Mouse (Mus musculus) C2C12 (cell line): ENCODE results near the gene Prpsap2.
A peak's percentile ranks its signal among the peaks of the same experiment; 100 is the strongest.

Experiments used
- CEBPB ChIP-seq: IDR thresholded peaks from one replicate; pipeline ENCODE4 v1.6.1; 2011; ENCODE audit warnings: low read depth, mild to moderate bottlenecking, control low read depth, moderate library complexity
- CTCF ChIP-seq: IDR thresholded peaks from one replicate; pipeline ENCODE4 v1.5.1; 2011; ENCODE audit not compliant: control insufficient read depth, insufficient read depth, insufficient read length
- MAX ChIP-seq: IDR thresholded peaks from one replicate; pipeline ENCODE4 v1.6.1; 2011; ENCODE audit warnings: mild to moderate bottlenecking, control low read depth
- MYOD1 ChIP-seq: IDR thresholded peaks from one replicate; pipeline ENCODE4 v1.6.1; 2011; ENCODE audit warnings: low read depth; ENCODE audit not compliant: control insufficient read depth, insufficient read length
- MYOG ChIP-seq: IDR thresholded peaks from one replicate; pipeline ENCODE4 v1.6.1; 2011; ENCODE audit not compliant: control insufficient read depth, insufficient read length; ENCODE audit errors: extremely low read depth
- USF1 ChIP-seq: IDR thresholded peaks from one replicate; pipeline ENCODE4 v1.6.1; 2011; ENCODE audit warnings: low read depth, mild to moderate bottlenecking, control low read depth, moderate library complexity

- no peak for TF ChIP-seq USF1
- TF ChIP-seq CTCF, result peak; percentile 78
- no peak for TF ChIP-seq MAX
- no peak for TF ChIP-seq MYOD1
- no peak for TF ChIP-seq MYOG
- TF ChIP-seq CEBPB, result no peak
Observed at GRCm38 (mm10) chr11:61714346-61715117, 47.4 kb downstream of the Prpsap2 start.
